Mouse (Mus musculus): ENCODE data around the gene Bcl7a.

DNA sequence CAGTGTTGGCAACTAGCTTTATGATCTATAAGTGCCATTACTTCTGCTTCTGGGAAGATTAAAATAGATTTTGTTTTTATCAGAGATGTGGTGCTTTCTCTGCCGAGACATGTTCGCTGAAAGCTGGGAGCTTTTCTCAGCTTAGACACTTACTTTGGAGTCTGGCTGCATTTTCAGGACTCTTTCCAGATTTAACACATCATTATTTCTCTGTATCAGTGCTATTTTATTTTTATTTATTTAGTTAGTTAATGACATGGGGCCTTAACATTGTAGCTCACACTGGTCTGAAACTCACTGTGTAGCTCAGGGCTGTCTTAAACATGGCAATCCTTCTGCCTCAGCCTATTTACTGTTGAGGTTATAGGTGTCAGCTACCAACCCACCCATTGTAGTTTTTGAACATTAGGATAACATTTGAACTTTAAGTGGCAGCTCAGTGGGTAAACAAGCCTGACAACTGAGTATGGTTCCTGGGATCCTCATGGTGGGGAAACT is 70.3 kb downstream of the Bcl7a start:
- no peak for TF ChIP-seq TAL1 (IDR thresholded peaks at IDR 0.05; ENCODE audit: low read length)
- TF ChIP-seq GATA1 (IDR thresholded peaks at IDR 0.05; ENCODE audit: low read length), result no peak
